Mouse (Mus musculus): ENCODE results near the gene Jhy. TPM values are rescaled to one million over a fixed set of nuclear protein-coding genes. Genes with fewer than 3 reads are reported as not detected.

Jhy gene
- polyA plus RNA-seq, 2 experiments: 0.04 TPM; not detected in 1

- WGBS: 64% methylated on average over 18 of the region's 18 CpGs
Measured at GRCm38 (mm10) chr9:40949039-40949615, 14.8 kb downstream of the Jhy start.

GRCm38 (mm10) chr9:40948473-40948872 is 15.4 kb downstream of the Jhy start:
- no peaks in the 10 kb centered on the region for H3K4me1 ChIP-seq (ENCODE audit: control insufficient read depth, insufficient read depth, low read length)
- H3K27me3 ChIP-seq (ENCODE audit: control insufficient read depth, insufficient read depth, low read length): no peaks in the 10 kb centered on the region
- H3K4me2 ChIP-seq (replicated peaks; ENCODE audit: low read depth, low read length, severe bottlenecking): no peak overlapping the region
- 89% methylated on average over 6 of the region's 6 CpGs for WGBS
- ATAC-seq (ENCODE audit: low FRiP score, low read depth) (no peak), DNase-seq (ENCODE audit: low spot score) (no peak)
- H3K9me3 ChIP-seq (ENCODE audit: control insufficient read depth, low read length): no peaks in the 10 kb centered on the region
- H3K27ac ChIP-seq (replicated peaks; ENCODE audit: low read depth, low read length): no peak overlapping the region
- no peak for TF ChIP-seq POLR2A (IDR thresholded peaks at IDR 0.05; ENCODE audit: borderline replicate concordance, extremely low read depth, insufficient read depth, insufficient read length)
- H3K4me3 ChIP-seq (replicated peaks; ENCODE audit: low read length): no peak overlapping the region
- no peak overlapping the region for H3K9ac ChIP-seq (ENCODE audit: low read depth, low read length, severe bottlenecking)
- no peaks in the 10 kb centered on the region for H3K36me3 ChIP-seq (ENCODE audit: control insufficient read depth, insufficient read depth, low read length)

More at GRCm38 (mm10) chr9:40949039-40949615, 14.8 kb downstream of the Jhy start:
- ATAC-seq (ENCODE audit: low FRiP score, low read depth) (no peak), DNase-seq (ENCODE audit: low spot score) (no peak)
- no peaks in the 10 kb centered on the region for H3K27me3 ChIP-seq (ENCODE audit: control insufficient read depth, insufficient read depth, low read length)
- no peak overlapping the region for H3K9ac ChIP-seq (ENCODE audit: low read depth, low read length, severe bottlenecking)
- H3K4me1 ChIP-seq (ENCODE audit: control insufficient read depth, insufficient read depth, low read length): no peaks in the 10 kb centered on the region
- TF ChIP-seq POLR2A (IDR thresholded peaks at IDR 0.05; ENCODE audit: borderline replicate concordance, extremely low read depth, insufficient read depth, insufficient read length): no peak
- H3K4me2 ChIP-seq (replicated peaks; ENCODE audit: low read depth, low read length, severe bottlenecking): no peak overlapping the region
- H3K36me3 ChIP-seq (ENCODE audit: control insufficient read depth, insufficient read depth, low read length): no peaks in the 10 kb centered on the region
- H3K9me3 ChIP-seq (ENCODE audit: control insufficient read depth, low read length): no peaks in the 10 kb centered on the region
- H3K27ac ChIP-seq (replicated peaks; ENCODE audit: low read depth, low read length): no peak overlapping the region
- no peak overlapping the region for H3K4me3 ChIP-seq (replicated peaks; ENCODE audit: low read length)

- Histone ChIP-seq H3K4me3 (replicated peaks; ENCODE audit: low read length) (no peak overlapping the region), H3K4me2 (replicated peaks; ENCODE audit: low read depth, low read length, severe bottlenecking) (no peak overlapping the region), H3K27me3 (ENCODE audit: control insufficient read depth, insufficient read depth, low read length) (no peaks in the 10 kb centered on the region), H3K9me3 (ENCODE audit: control insufficient read depth, low read length) (no peaks in the 10 kb centered on the region), H3K4me1 (ENCODE audit: control insufficient read depth, insufficient read depth, low read length) (no peaks in the 10 kb centered on the region), H3K9ac (ENCODE audit: low read depth, low read length, severe bottlenecking) (no peak overlapping the region), H3K27ac (replicated peaks; ENCODE audit: low read depth, low read length) (no peak overlapping the region), H3K36me3 (ENCODE audit: control insufficient read depth, insufficient read depth, low read length) (no peaks in the 10 kb centered on the region)
- ATAC-seq (ENCODE audit: low FRiP score, low read depth) (no peak), DNase-seq (ENCODE audit: low spot score) (no peak)
- WGBS: 56% methylated on average over 4 of the region's 4 CpGs
- no peak for TF ChIP-seq POLR2A (IDR thresholded peaks at IDR 0.05; ENCODE audit: borderline replicate concordance, extremely low read depth, insufficient read depth, insufficient read length)
Measured at GRCm38 (mm10) chr9:40947131-40947530, 16.8 kb downstream of the Jhy start.

- WGBS: 40% methylated on average over 7 of the region's 7 CpGs
- Histone ChIP-seq H3K9me3 (ENCODE audit: control insufficient read depth, low read length) (no peaks in the 10 kb centered on the region), H3K4me2 (replicated peaks; ENCODE audit: low read depth, low read length, severe bottlenecking) (no peak overlapping the region), H3K27ac (replicated peaks; ENCODE audit: low read depth, low read length) (no peak overlapping the region), H3K4me1 (ENCODE audit: control insufficient read depth, insufficient read depth, low read length) (no peaks in the 10 kb centered on the region), H3K27me3 (ENCODE audit: control insufficient read depth, insufficient read depth, low read length) (no peaks in the 10 kb centered on the region), H3K36me3 (ENCODE audit: control insufficient read depth, insufficient read depth, low read length) (no peaks in the 10 kb centered on the region), H3K4me3 (replicated peaks; ENCODE audit: low read length) (no peak overlapping the region), H3K9ac (ENCODE audit: low read depth, low read length, severe bottlenecking) (no peak overlapping the region)
- no peak for TF ChIP-seq POLR2A (IDR thresholded peaks at IDR 0.05; ENCODE audit: borderline replicate concordance, extremely low read depth, insufficient read depth, insufficient read length)
- DNase-seq (ENCODE audit: low spot score) (no peak), ATAC-seq (ENCODE audit: low FRiP score, low read depth) (no peak)
Measured at GRCm38 (mm10) chr9:40937425-40937824, 26.5 kb downstream of the Jhy start.

GRCm38 (mm10) chr9:40933323-40933722 is 30.6 kb downstream of the Jhy start:
- no peak for TF ChIP-seq POLR2A (IDR thresholded peaks at IDR 0.05; ENCODE audit: borderline replicate concordance, extremely low read depth, insufficient read depth, insufficient read length)
- H3K4me3 ChIP-seq (replicated peaks; ENCODE audit: low read length): no peak overlapping the region
- H3K9ac ChIP-seq (ENCODE audit: low read depth, low read length, severe bottlenecking): no peak overlapping the region
- H3K27me3 ChIP-seq (ENCODE audit: control insufficient read depth, insufficient read depth, low read length): no peaks in the 10 kb centered on the region
- ATAC-seq (ENCODE audit: low FRiP score, low read depth) (no peak), DNase-seq (ENCODE audit: low spot score) (no peak)
- H3K9me3 ChIP-seq (ENCODE audit: control insufficient read depth, low read length): no peaks in the 10 kb centered on the region
- 79% methylated on average over 3 of the region's 3 CpGs for WGBS
- H3K4me2 ChIP-seq (replicated peaks; ENCODE audit: low read depth, low read length, severe bottlenecking): no peak overlapping the region
- no peaks in the 10 kb centered on the region for H3K4me1 ChIP-seq (ENCODE audit: control insufficient read depth, insufficient read depth, low read length)
- no peaks in the 10 kb centered on the region for H3K36me3 ChIP-seq (ENCODE audit: control insufficient read depth, insufficient read depth, low read length)
- no peak overlapping the region for H3K27ac ChIP-seq (replicated peaks; ENCODE audit: low read depth, low read length)
